Mouse (Mus musculus) limb, embryonic 14.5 days (tissue): ENCODE measurements around the gene Gm11444. TPM values are rescaled to one million over a fixed set of nuclear protein-coding genes. Genes with fewer than 3 reads are reported as not detected.

ENCODE experiments used
- ATAC-seq: fragments of 200-750 bp; cut with Nextera tagmentation; 2 replicates; pipeline ENCODE4 v1.8.0; 2017; ENCODE audit warnings: low read depth, moderate number of reproducible peaks, moderate TSS enrichment; ENCODE audit not compliant: low FRiP score
- DNase-seq: peaks from one replicate; pipeline ENCODE4 v3.0.0-alpha.2; 2015; ENCODE audit warnings: low spot score
- H3K27ac ChIP-seq: fragments of 300-500 bp; sonication (generic); replicated peaks from 2 replicates; pipeline ENCODE4 v1.5.1; 2014; ENCODE audit warnings: low read depth, mild to moderate bottlenecking, low read length, moderate library complexity, mixed read lengths
- H3K27me3 ChIP-seq: fragments of 300-500 bp; sonication (generic); 2 replicates; pipeline ENCODE4 v1.6.1; 2014; ENCODE audit warnings: low read length, mixed read lengths; ENCODE audit not compliant: control insufficient read depth, insufficient read depth
- H3K36me3 ChIP-seq: fragments of 300-500 bp; sonication (generic); 2 replicates; pipeline ENCODE4 v1.6.1; 2014; ENCODE audit warnings: mild to moderate bottlenecking, low read length, moderate library complexity, mixed read lengths; ENCODE audit not compliant: control insufficient read depth, insufficient read depth
- H3K4me1 ChIP-seq: fragments of 300-500 bp; sonication (generic); 2 replicates; pipeline ENCODE4 v1.6.1; 2014; ENCODE audit warnings: antibody characterized with exemption, low read length, mixed read lengths; ENCODE audit not compliant: control insufficient read depth, insufficient read depth
- H3K4me2 ChIP-seq: fragments of 300-500 bp; sonication (generic); replicated peaks from 2 replicates; pipeline ENCODE4 v1.6.1; 2014; ENCODE audit warnings: low read depth, mild to moderate bottlenecking, low read length, moderate library complexity; ENCODE audit not compliant: severe bottlenecking
- H3K4me3 ChIP-seq: fragments of 300-500 bp; sonication (generic); replicated peaks from 2 replicates; pipeline ENCODE4 v1.5.1; 2014; ENCODE audit warnings: low read length
- H3K9ac ChIP-seq: fragments of 300-500 bp; sonication (generic); 2 replicates; pipeline ENCODE4 v1.6.1; 2014; ENCODE audit warnings: mild to moderate bottlenecking, low read depth, low read length, moderate library complexity; ENCODE audit not compliant: severe bottlenecking
- H3K9me3 ChIP-seq: fragments of 300-500 bp; sonication (generic); 2 replicates; pipeline ENCODE4 v1.6.1; 2016; ENCODE audit warnings: low read length; ENCODE audit not compliant: control insufficient read depth
- POLR2A ChIP-seq: fragments of 200-500 bp; IDR thresholded peaks from 2 replicates; pipeline ENCODE4 v1.8.0; 2012; ENCODE audit warnings: inconsistent platforms, mild to moderate bottlenecking, moderate library complexity, borderline replicate concordance; ENCODE audit not compliant: insufficient read depth, insufficient read length; ENCODE audit errors: extremely low read depth
- WGBS: fragments of 180-500 bp; shearing (Covaris S2); extraction: QIAGEN DNeasy Blood & Tissue Kit; methylation state at CpG from one replicate; pipeline ENCODE4 v1.1.7; 2014; 5-methylcytosine and 5-hydroxymethylcytosine counted together
- polyA plus RNA-seq, 2 experiments: library from polyadenylated mRNA; depleted of rRNA in 1 of 2; stranded (reverse) in 1 of 2; unstranded in 1 of 2; fragments of >200 nt; fragmentation: Nextera tagmentation in 1 of 2; extraction: Ambion mirVana in 1 of 2; gene quantifications; 2 replicates each; pipeline versions ENCODE4 v1.2.1 to v1.2.3; 2012 to 2014

Gene Gm11444
- polyA plus RNA-seq, 2 experiments: not detected

- H3K9ac ChIP-seq: no peak overlapping the region
- H3K4me1 ChIP-seq: peaks cover 9% of the 10 kb centered on the region; the same call in 1 of the 2 replicates
- no peak for ATAC-seq
- no peak overlapping the region for H3K27ac ChIP-seq
- no peaks in the 10 kb centered on the region for H3K36me3 ChIP-seq
- no peak overlapping the region for H3K4me2 ChIP-seq
- no peaks in the 10 kb centered on the region for H3K9me3 ChIP-seq
- no peak for DNase-seq
- no peak for TF ChIP-seq POLR2A
- H3K27me3 ChIP-seq: peaks cover 13% of the 10 kb centered on the region; the same call in 1 of the 2 replicates
- WGBS: 45% methylated on average over 4 of the region's 4 CpGs
- H3K4me3 ChIP-seq: no peak overlapping the region
Measured at GRCm38 (mm10) chr11:85799456-85799855, 50.7 kb downstream of the Gm11444 start.

Other genes starting within 250 kb of the Gm11444 start
- gene Tbx2, start 17.8 kb downstream of the Gm11444 start, polyA plus RNA-seq (2012; rRNA removed): 31.7 and 39.1 TPM in 2 replicates
- gene Tbx2, start 17.8 kb downstream of the Gm11444 start, polyA plus RNA-seq (2014; fragmentation: Nextera tagmentation; extraction: Ambion mirVana): 6.5 and 9.3 TPM in 2 replicates
- gene Tbx4, start 36.1 kb upstream of the Gm11444 start, polyA plus RNA-seq (2012; rRNA removed): 37.5 and 52.7 TPM in 2 replicates
- 15.5 and 20.0 TPM in 2 replicates for gene Tbx4, start 36.1 kb upstream of the Gm11444 start, polyA plus RNA-seq (2014; fragmentation: Nextera tagmentation; extraction: Ambion mirVana)